Mouse (Mus musculus) cerebellum, postnatal 25 days (tissue): ENCODE results near the gene Slc25a40.

Source experiments
- DNase-seq, 2 experiments: peaks; one replicate each; pipeline ENCODE4 v3.0.0; 2021; ENCODE audit warnings: mixed read lengths in 2 of 2

Slc25a40 gene

DNA sequence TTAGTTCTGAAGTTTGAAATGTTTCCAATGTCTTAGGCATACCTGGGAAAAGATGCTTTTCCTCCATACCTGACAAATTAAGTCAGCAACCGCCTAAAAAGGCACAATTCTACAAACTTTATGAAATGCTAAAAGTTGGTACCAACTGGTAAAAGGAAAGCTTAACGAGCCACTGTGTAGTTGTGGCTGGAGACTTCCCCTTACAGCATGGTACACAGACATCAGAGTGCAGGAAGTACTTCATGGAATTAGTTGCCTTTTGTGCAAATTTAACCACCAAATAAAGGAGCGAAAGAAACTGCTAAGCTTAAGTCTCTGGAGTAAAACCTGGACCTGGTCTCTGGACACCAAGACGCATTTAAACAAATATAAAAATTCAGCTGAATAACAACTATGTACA is 69.1 kb downstream of the Slc25a40 start:
- no peak for DNase-seq
